Mouse (Mus musculus): Measurements from ENCODE around the gene 1700001K19Rik.

GRCm38 (mm10) chr12:110726428-110726827, 44.0 kb upstream of the 1700001K19Rik start:
- no peak for TF ChIP-seq CTCF (IDR thresholded peaks at IDR 0.05)
- TF ChIP-seq EP300 (IDR thresholded peaks at IDR 0.05): no peak

Measured in lung, postnatal 0 days (tissue).